Comparison of ENCODE assay signal across 8 mouse cellular contexts in genomic region chr5:140609511-140610272, GRCm38 (mm10). TPM values are rescaled to one million over a fixed set of nuclear protein-coding genes. Genes with fewer than 3 reads are reported as not detected.
A peak's percentile ranks its signal among the peaks of the same experiment; 100 is the strongest.
DNase-seq lines count a peak whose midpoint lies in the region; ATAC-seq and TF ChIP-seq lines count a peak whose summit lies in the region.

No protein-coding gene starts in this region.

- peak overlapping the region; percentile 60 for H3K4me3 ChIP-seq in forebrain, embryonic 16.5 days (replicated peaks; ENCODE audit: low read length)
- H3K4me3 ChIP-seq in intestine, postnatal 0 days (ENCODE audit: low read depth, low read length), result peak overlapping the region; percentile 60
- H3K4me3 ChIP-seq in lung, embryonic 14.5 days (ENCODE audit: low read depth, low read length), result peak overlapping the region; percentile 60
- peak overlapping the region; percentile 31 for H3K4me3 ChIP-seq in olfactory bulb, adult 2 months (ENCODE audit: insufficient read depth, low read depth, low read length)

- H3K9me3 ChIP-seq in forebrain, embryonic 16.5 days (ENCODE audit: control insufficient read depth, low read length), result no peaks in the 10 kb centered on the region
- H3K9me3 ChIP-seq in intestine, postnatal 0 days (ENCODE audit: control insufficient read depth), result no peaks in the 10 kb centered on the region
- no peaks in the 10 kb centered on the region for H3K9me3 ChIP-seq in lung, embryonic 14.5 days (ENCODE audit: low read depth, low read length)

- 4% methylated on average over 13 of the region's 13 CpGs for WGBS in forebrain, embryonic 16.5 days
- WGBS in intestine, postnatal 0 days, result 28% methylated on average over 13 of the region's 13 CpGs
- 19% methylated on average over 13 of the region's 13 CpGs for WGBS in lung, embryonic 14.5 days
- WGBS in olfactory bulb, adult 2 months, result 16% methylated on average over 13 of the region's 13 CpGs

- no peaks in the 10 kb centered on the region for H3K36me3 ChIP-seq in forebrain, embryonic 16.5 days (ENCODE audit: control insufficient read depth, insufficient read depth)
- H3K36me3 ChIP-seq in intestine, postnatal 0 days (ENCODE audit: control insufficient read depth, insufficient read depth), result peaks cover 14% of the 10 kb centered on the region; the same call in 1 of the 2 replicates
- H3K36me3 ChIP-seq in lung, embryonic 14.5 days (ENCODE audit: insufficient read depth), result peaks cover 25% of the 10 kb centered on the region

- H3K9ac ChIP-seq in forebrain, embryonic 16.5 days (replicated peaks; ENCODE audit: low read depth, low read length), result peak overlapping the region; percentile 27; the same call in 1 of the 2 replicates
- no peak overlapping the region; the same call in 1 of the 2 replicates for H3K9ac ChIP-seq in intestine, postnatal 0 days (ENCODE audit: low read depth, low read length)
- peak overlapping the region; percentile 67 for H3K9ac ChIP-seq in lung, embryonic 14.5 days

- H3K4me2 ChIP-seq in forebrain, embryonic 16.5 days (ENCODE audit: low read length), result peak overlapping the region; percentile 94
- peak overlapping the region; percentile 89 for H3K4me2 ChIP-seq in intestine, postnatal 0 days (replicated peaks; ENCODE audit: low read depth)
- H3K4me2 ChIP-seq in lung, embryonic 14.5 days, result peak overlapping the region; percentile 81

- ATAC-seq in forebrain, embryonic 16.5 days, result peak; percentile 41
- ATAC-seq in intestine, postnatal 0 days, result no peak
- no peak for ATAC-seq in lung, embryonic 14.5 days (ENCODE audit: insufficient read depth)

- no peak for TF ChIP-seq POLR2A in olfactory bulb, adult 2 months (IDR thresholded peaks at IDR 0.05; ENCODE audit: insufficient read depth, low read depth, low read length)

- H3K27me3 ChIP-seq in forebrain, embryonic 16.5 days (replicated peaks; ENCODE audit: control insufficient read depth, insufficient read depth, low read length), result peaks cover 5% of the 10 kb centered on the region; the same call in 1 of the 2 replicates
- H3K27me3 ChIP-seq in intestine, postnatal 0 days (replicated peaks; ENCODE audit: control insufficient read depth, insufficient read depth, low read length), result peaks cover 9% of the 10 kb centered on the region
- peaks cover 52% of the 10 kb centered on the region for H3K27me3 ChIP-seq in lung, embryonic 14.5 days (ENCODE audit: insufficient read depth, low read length)

- H3K4me1 ChIP-seq in forebrain, embryonic 16.5 days (replicated peaks; ENCODE audit: control insufficient read depth, insufficient read depth, low read length), result peaks cover 47% of the 10 kb centered on the region
- peaks cover 12% of the 10 kb centered on the region for H3K4me1 ChIP-seq in intestine, postnatal 0 days (replicated peaks; ENCODE audit: control insufficient read depth, insufficient read depth, low read length)
- H3K4me1 ChIP-seq in lung, embryonic 14.5 days (ENCODE audit: insufficient read depth), result peaks cover 25% of the 10 kb centered on the region
- H3K4me1 ChIP-seq in olfactory bulb, adult 2 months (ENCODE audit: control insufficient read depth, insufficient read depth, low read length), result peaks cover 58% of the 10 kb centered on the region

- TF ChIP-seq CTCF in intestine, postnatal 0 days (IDR thresholded peaks at IDR 0.05; ENCODE audit: low read depth), result no peak
- no peak for TF ChIP-seq CTCF in lung, embryonic 14.5 days (IDR thresholded peaks at IDR 0.05; ENCODE audit: low read depth)
- no peak for TF ChIP-seq CTCF in olfactory bulb, adult 2 months (IDR thresholded peaks at IDR 0.05; ENCODE audit: insufficient read depth, low read depth, low read length)

- DNase-seq in heart, adult 18-20 months, result peak; percentile 53 to 69
- DNase-seq in heart, adult 8-10 months (ENCODE audit: low spot score), result no peak
- peak; percentile 45 for DNase-seq in NIH3T3 (ENCODE audit: low read depth)
- DNase-seq in lung, embryonic 14.5 days, result peak; percentile 62
- DNase-seq in gastrocnemius, adult 18-20 months (ENCODE audit: low spot score), result no peak

- peak overlapping the region; percentile 81 for H3K27ac ChIP-seq in forebrain, embryonic 16.5 days (ENCODE audit: low read length)
- H3K27ac ChIP-seq in intestine, postnatal 0 days (ENCODE audit: low read depth, low read length), result peak overlapping the region; percentile 41; the same call in 1 of the 2 replicates
- peak overlapping the region; percentile 98 for H3K27ac ChIP-seq in lung, embryonic 14.5 days (ENCODE audit: low read depth)
- peak overlapping the region; percentile 53; the same call in 1 of the 2 replicates for H3K27ac ChIP-seq in olfactory bulb, adult 2 months (ENCODE audit: insufficient read depth, low read depth, low read length)

RNA-seq across cellular contexts. Expression of gene Lfng, which starts 2.6 kb away (rescaled TPM):
- total RNA-seq in heart, adult 18-20 months (2021), result 1 to 10 TPM; 6.7 to 9.9 TPM
- total RNA-seq in heart, adult 8-10 months (2022), result 1 to 10 TPM; 6.0 to 8.3 (median 6.9) TPM
- polyA plus RNA-seq in forebrain, embryonic 16.5 days (2015; fragmentation: Nextera tagmentation; extraction: Ambion mirVana), result 23.3 and 25.6 TPM in 2 replicates
- 7.1 and 7.3 TPM in 2 replicates for polyA plus RNA-seq in intestine, postnatal 0 days (2015; fragmentation: Nextera tagmentation; extraction: Ambion mirVana)
- 20.5 and 22.0 TPM in 2 replicates for polyA plus RNA-seq in lung, embryonic 14.5 days (2014; fragmentation: Nextera tagmentation; extraction: Ambion mirVana)
- polyA plus RNA-seq in olfactory bulb, adult 2 months (2012; ENCODE audit: insufficient read depth, insufficient read length, low replicate concordance, missing spikeins), result not detected in 2 replicates
- total RNA-seq in gastrocnemius, adult 18-20 months (2021), result 1 to 10 TPM; 3.3 to 3.5 TPM

RNA-seq across cellular contexts. Expression of gene Ttyh3, which starts 39.1 kb away (rescaled TPM):
- total RNA-seq in heart, adult 18-20 months (2021), result 1 to 10 TPM; 7.6 to 7.7 TPM
- 10 to 100 TPM in 2 of 4 experiments, 1 to 10 TPM in 2; 8.8 to 11.5 (median 9.9) TPM for total RNA-seq in heart, adult 8-10 months (2022)
- 68.7 and 68.9 TPM in 2 replicates for polyA plus RNA-seq in forebrain, embryonic 16.5 days (2015; fragmentation: Nextera tagmentation; extraction: Ambion mirVana)
- 21.4 and 23.6 TPM in 2 replicates for polyA plus RNA-seq in intestine, postnatal 0 days (2015; fragmentation: Nextera tagmentation; extraction: Ambion mirVana)
- 56.4 and 61.6 TPM in 2 replicates for polyA plus RNA-seq in lung, embryonic 14.5 days (2014; fragmentation: Nextera tagmentation; extraction: Ambion mirVana)
- polyA plus RNA-seq in olfactory bulb, adult 2 months (2012; ENCODE audit: insufficient read depth, insufficient read length, low replicate concordance, missing spikeins), result not detected in 2 replicates
- total RNA-seq in gastrocnemius, adult 18-20 months (2021), result 1 to 10 TPM; 4.1 to 5.4 TPM

RNA-seq across cellular contexts. Expression of gene Grifin, which starts 44.8 kb away (rescaled TPM):
- not detected for total RNA-seq in heart, adult 18-20 months (2021)
- not detected for total RNA-seq in heart, adult 8-10 months (2022)
- polyA plus RNA-seq in forebrain, embryonic 16.5 days (2015; fragmentation: Nextera tagmentation; extraction: Ambion mirVana), result not detected in 2 replicates
- polyA plus RNA-seq in intestine, postnatal 0 days (2015; fragmentation: Nextera tagmentation; extraction: Ambion mirVana), result 1.1 and 1.5 TPM in 2 replicates
- polyA plus RNA-seq in lung, embryonic 14.5 days (2014; fragmentation: Nextera tagmentation; extraction: Ambion mirVana), result not detected in 2 replicates
- not detected in 2 replicates for polyA plus RNA-seq in olfactory bulb, adult 2 months (2012; ENCODE audit: insufficient read depth, insufficient read length, low replicate concordance, missing spikeins)
- total RNA-seq in gastrocnemius, adult 18-20 months (2021), result not detected

Comparison
In these comparisons a context has a peak if more than half of its experiments do, and no peak if none do; other contexts are left out.
1. DNase-seq: peak in heart, adult 18-20 months (2 of 2), NIH3T3 (single experiment) and lung, embryonic 14.5 days (single experiment); none in heart, adult 8-10 months (single experiment) and gastrocnemius, adult 18-20 months (single experiment).
2. H3K27ac ChIP-seq: peak in every context shown above with its lines; median percentile 98 in lung, embryonic 14.5 days; 81 in forebrain, embryonic 16.5 days; 53 in olfactory bulb, adult 2 months; 41 in intestine, postnatal 0 days.
3. Peak in every context shown above with its lines, with median percentiles within 50 percentile points of each other: H3K4me2 ChIP-seq and H3K4me3 ChIP-seq.